Mouse (Mus musculus) neutrophil, adult 5-6 weeks (primary cell): ENCODE data around the gene Aox4. TPM values are rescaled to one million over a fixed set of nuclear protein-coding genes. Genes with fewer than 3 reads are reported as not detected.

Source experiments
- ATAC-seq: fragments of 151-379, 151-347 bp; 2 replicates; pipeline ENCODE4 v1.8.0; 2017; ENCODE audit warnings: mild to moderate bottlenecking, moderate TSS enrichment; ENCODE audit not compliant: insufficient number of reproducible peaks, poor library complexity, low FRiP score, severe bottlenecking; ENCODE audit errors: extremely low read depth
- total RNA-seq: library from RNA; stranded (forward); fragments of 200-1000 nt; gene quantifications from 2 replicates; pipeline ENCODE4 v1.2.3, GENCODE M21; 2017

The Aox4 gene
- total RNA-seq, 1 experiment from 2014 or later, result not detected

- ATAC-seq, result no peak
Observed at GRCm38 (mm10) chr1:58294730-58295129, 84.5 kb downstream of the Aox4 start.

DNA sequence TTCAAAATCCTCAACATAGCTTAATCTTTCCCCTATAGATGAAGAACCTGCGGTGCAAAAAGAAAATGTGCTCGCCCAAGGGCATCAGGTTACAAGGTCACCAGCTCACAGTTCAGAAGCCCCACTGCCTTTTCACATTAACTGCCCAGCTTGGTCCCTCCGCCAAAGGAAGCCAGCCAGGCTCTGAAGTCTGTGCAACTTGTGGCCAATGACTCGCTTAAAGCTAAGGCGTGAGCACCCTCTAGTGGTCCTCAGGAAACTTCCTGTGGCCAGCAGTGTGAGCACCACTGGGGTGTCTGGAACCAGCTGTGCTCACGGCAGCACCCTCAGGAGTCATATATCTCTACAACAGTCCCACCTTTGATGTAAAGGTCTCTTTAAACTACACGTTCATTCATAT lies 86.1 kb downstream of the Aox4 start:
- peak; percentile 71 for ATAC-seq

- ATAC-seq, result no peak
Observed at GRCm38 (mm10) chr1:58296821-58297220, 86.6 kb downstream of the Aox4 start.

DNA sequence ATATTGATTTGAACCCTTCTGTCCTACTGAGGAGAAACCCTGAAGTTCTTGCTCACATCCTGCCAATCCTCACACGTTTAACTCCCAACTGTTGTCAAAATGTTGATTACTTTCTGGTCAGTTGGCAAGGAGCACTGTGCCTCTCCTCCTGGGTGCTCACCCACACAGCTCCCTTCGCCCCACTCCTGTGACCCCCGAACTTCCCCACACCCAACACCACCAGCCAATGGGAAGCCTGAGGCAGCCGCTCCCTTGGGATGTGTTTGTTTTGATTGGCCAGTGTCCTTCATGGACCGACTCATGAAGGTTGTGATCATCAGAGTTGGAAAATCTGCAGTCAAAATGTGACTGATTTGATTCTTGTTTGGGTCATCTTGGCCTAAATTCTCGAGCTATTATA lies 88.2 kb downstream of the Aox4 start:
- ATAC-seq, result no peak

DNA sequence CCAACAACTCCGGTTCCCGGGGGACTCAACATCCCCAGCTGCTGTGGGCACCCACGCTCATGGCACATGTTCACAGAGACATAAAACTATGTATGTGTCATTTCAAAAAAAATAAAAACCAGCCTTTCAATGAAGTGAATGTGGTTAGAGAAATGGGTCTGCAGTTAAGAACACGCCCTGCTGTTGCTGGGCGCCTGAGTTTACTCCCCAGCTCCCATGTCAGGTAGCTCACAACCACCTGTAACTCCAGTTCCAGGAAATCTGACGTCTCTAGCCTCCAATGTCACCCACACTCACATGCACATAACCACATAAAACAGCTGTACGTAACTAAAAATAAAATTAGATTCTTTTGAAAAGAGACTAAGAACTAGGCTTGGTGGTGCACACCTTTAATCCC lies 90.9 kb downstream of the Aox4 start:
- no peak for ATAC-seq

DNA sequence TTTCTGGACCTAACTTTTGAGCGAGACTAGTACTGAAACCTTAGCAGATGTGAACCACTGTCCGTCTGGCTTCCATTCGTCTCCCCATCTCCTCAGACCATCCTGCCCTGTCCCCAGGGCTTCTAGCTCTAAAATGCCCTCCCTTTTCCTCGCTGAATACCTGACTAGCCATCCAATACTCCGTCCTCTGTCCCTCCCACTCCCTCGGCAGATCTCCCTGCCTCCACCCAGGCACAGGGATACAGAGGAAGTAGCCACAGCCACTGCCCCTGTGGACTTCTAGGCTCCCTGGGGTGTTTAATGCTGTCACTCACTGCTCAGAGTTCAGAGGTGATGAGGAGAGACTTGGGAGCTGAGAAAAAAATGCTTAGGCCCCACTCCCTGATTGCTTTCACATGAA lies 91.8 kb downstream of the Aox4 start:
- ATAC-seq, result no peak

GRCm38 (mm10) chr1:58303009-58303408 lies 92.8 kb downstream of the Aox4 start:
- ATAC-seq, result no peak

- peak; percentile 59 for ATAC-seq
Observed at GRCm38 (mm10) chr1:58303726-58304125, 93.5 kb downstream of the Aox4 start.

DNA sequence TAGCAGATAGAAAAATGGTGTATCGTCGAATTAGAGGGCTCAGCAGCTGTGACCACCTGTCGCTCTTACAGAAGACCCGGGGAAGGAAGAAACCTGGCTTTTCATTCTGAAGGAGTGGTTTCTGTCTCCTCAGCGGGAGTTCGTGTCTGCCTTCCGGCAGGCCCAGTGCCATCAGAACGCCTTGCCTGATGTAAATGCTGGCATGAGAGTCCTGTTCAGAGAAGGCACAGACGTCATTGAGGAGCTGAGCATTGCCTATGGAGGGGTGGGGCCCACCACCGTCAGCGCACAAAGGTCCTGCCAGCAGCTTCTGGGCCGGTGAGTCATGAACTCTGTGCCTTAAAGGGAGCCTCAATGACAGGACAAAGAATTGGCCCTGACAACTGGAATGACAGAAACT lies 94.1 kb downstream of the Aox4 start:
- peak; percentile 31; the same call in 1 of the 2 replicates for ATAC-seq

GRCm38 (mm10) chr1:58307181-58307580 lies 97.0 kb downstream of the Aox4 start:
- no peak for ATAC-seq

- ATAC-seq, result no peak
Observed at GRCm38 (mm10) chr1:58308594-58308993, 98.4 kb downstream of the Aox4 start.

- ATAC-seq, result no peak
Observed at GRCm38 (mm10) chr1:58309853-58310252, 99.7 kb downstream of the Aox4 start.

GRCm38 (mm10) chr1:58311221-58311864 lies 101.1 kb downstream of the Aox4 start:
- 0 out of 2 replicates have a peak, but pooled peaks have one; percentile 30 for ATAC-seq

DNA sequence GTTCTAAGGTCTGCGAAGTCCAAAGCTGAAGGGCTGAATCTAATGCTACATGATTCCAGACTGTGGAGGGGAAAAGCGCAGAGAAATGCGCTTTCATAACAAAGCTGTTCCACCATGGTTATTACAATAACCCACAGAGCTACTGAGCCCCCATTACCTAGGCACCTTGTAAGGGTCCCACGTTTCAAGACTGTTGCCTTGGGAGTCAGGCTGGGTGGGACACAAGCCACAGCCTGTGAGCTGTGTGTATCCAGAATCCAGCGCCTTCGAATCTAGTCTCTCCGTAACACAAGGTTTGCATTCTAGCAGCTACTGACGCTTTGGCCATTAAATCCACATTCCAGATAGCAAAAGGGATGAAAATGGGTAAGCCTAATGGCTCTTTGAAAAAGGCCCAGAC lies 103.0 kb downstream of the Aox4 start:
- ATAC-seq, result no peak

- no peak for ATAC-seq
Observed at GRCm38 (mm10) chr1:58315532-58315931, 105.3 kb downstream of the Aox4 start.

Other genes starting within 250 kb of the Aox4 start
- gene Sgo2a, start 214.4 kb upstream of the Aox4 start, total RNA-seq, result 0.93 and 0.98 TPM in 2 replicates
- gene Kctd18, start 191.4 kb upstream of the Aox4 start, total RNA-seq, result 56.4 and 68.8 TPM in 2 replicates
- 0.23 TPM in 1 of 2 replicates, not detected in the other for gene Aox1, start 180.5 kb upstream of the Aox4 start, total RNA-seq
- gene Aox3, start 97.3 kb upstream of the Aox4 start, total RNA-seq, result 0.61 TPM in 1 of 2 replicates, not detected in the other
- gene Aox2, start 67.9 kb downstream of the Aox4 start, total RNA-seq, result not detected in 2 replicates
- 102 and 104 TPM in 2 replicates for gene Bzw1, start 182.5 kb downstream of the Aox4 start, total RNA-seq
- gene Clk1, start 213.7 kb downstream of the Aox4 start, total RNA-seq, result 1,441 and 1,572 TPM in 2 replicates
- gene Nif3l1, start 234.8 kb downstream of the Aox4 start, total RNA-seq, result 9.5 and 14.1 TPM in 2 replicates
- 41.0 and 41.4 TPM in 2 replicates for gene Ppil3, start 235.1 kb downstream of the Aox4 start, total RNA-seq